Mouse (Mus musculus): Measurements from ENCODE around the gene Gm10134. TPM values are rescaled to one million over a fixed set of nuclear protein-coding genes. Genes with fewer than 3 reads are reported as not detected.

Gm10134 gene
- polyA plus RNA-seq, 1 experiment from 2014 or later, result 1.2 TPM

GRCm38 (mm10) chr2:28517206-28517909, 11.5 kb downstream of the Gm10134 start:
- Histone ChIP-seq H3K27ac (ENCODE audit: low read depth) (no peak overlapping the region), H3K36me3 (ENCODE audit: insufficient read depth) (no peaks in the 10 kb centered on the region), H3K9ac (no peak overlapping the region), H3K9me3 (ENCODE audit: low read depth, low read length) (no peaks in the 10 kb centered on the region), H3K4me1 (ENCODE audit: insufficient read depth) (peaks cover 6% of the 10 kb centered on the region; the same call in 1 of the 2 replicates), H3K4me2 (no peak overlapping the region), H3K4me3 (ENCODE audit: low read depth, low read length) (no peak overlapping the region), H3K27me3 (ENCODE audit: insufficient read depth, low read length) (no peaks in the 10 kb centered on the region)
- WGBS, result 43% methylated on average over 5 of the region's 5 CpGs
- 0 out of 2 replicates have a peak, but pooled peaks have one; percentile 7 for ATAC-seq (ENCODE audit: insufficient read depth)
- TF ChIP-seq CTCF (IDR thresholded peaks at IDR 0.05; ENCODE audit: low read depth), result peak; percentile 89
- DNase-seq, result peak; percentile 85

GRCm38 (mm10) chr2:28518231-28518630, 12.3 kb downstream of the Gm10134 start:
- DNase-seq, result no peak
- Histone ChIP-seq H3K36me3 (ENCODE audit: insufficient read depth) (no peaks in the 10 kb centered on the region), H3K27ac (ENCODE audit: low read depth) (no peak overlapping the region), H3K9ac (no peak overlapping the region), H3K27me3 (ENCODE audit: insufficient read depth, low read length) (no peaks in the 10 kb centered on the region), H3K4me3 (ENCODE audit: low read depth, low read length) (no peak overlapping the region), H3K4me2 (no peak overlapping the region), H3K9me3 (ENCODE audit: low read depth, low read length) (no peaks in the 10 kb centered on the region), H3K4me1 (ENCODE audit: insufficient read depth) (peaks cover 6% of the 10 kb centered on the region; the same call in 1 of the 2 replicates)
- TF ChIP-seq CTCF (IDR thresholded peaks at IDR 0.05; ENCODE audit: low read depth), result no peak
- 35% methylated on average over 2 of the region's 2 CpGs for WGBS
- ATAC-seq (ENCODE audit: insufficient read depth), result no peak

GRCm38 (mm10) chr2:28520581-28520980, 14.7 kb downstream of the Gm10134 start:
- Histone ChIP-seq H3K36me3 (ENCODE audit: insufficient read depth) (no peaks in the 10 kb centered on the region), H3K4me2 (no peak overlapping the region), H3K4me1 (ENCODE audit: insufficient read depth) (peaks cover 4% of the 10 kb centered on the region), H3K9me3 (ENCODE audit: low read depth, low read length) (no peaks in the 10 kb centered on the region), H3K27me3 (ENCODE audit: insufficient read depth, low read length) (no peaks in the 10 kb centered on the region), H3K4me3 (ENCODE audit: low read depth, low read length) (no peak overlapping the region), H3K9ac (no peak overlapping the region), H3K27ac (ENCODE audit: low read depth) (no peak overlapping the region)
- no peak for ATAC-seq (ENCODE audit: insufficient read depth)
- no peak for DNase-seq
- WGBS, result 80% methylated on average over 5 of the region's 5 CpGs
- TF ChIP-seq CTCF (IDR thresholded peaks at IDR 0.05; ENCODE audit: low read depth), result no peak

GRCm38 (mm10) chr2:28521571-28522151, 15.8 kb downstream of the Gm10134 start:
- no peak for TF ChIP-seq CTCF (IDR thresholded peaks at IDR 0.05; ENCODE audit: low read depth)
- H3K27ac ChIP-seq (ENCODE audit: low read depth), result no peak overlapping the region
- 82% methylated on average over 6 of the region's 6 CpGs for WGBS
- H3K4me1 ChIP-seq (ENCODE audit: insufficient read depth), result peaks cover 15% of the 10 kb centered on the region
- DNase-seq, result no peak
- no peak overlapping the region for H3K4me3 ChIP-seq (ENCODE audit: low read depth, low read length)
- no peaks in the 10 kb centered on the region for H3K36me3 ChIP-seq (ENCODE audit: insufficient read depth)
- H3K4me2 ChIP-seq, result no peak overlapping the region
- no peak overlapping the region for H3K9ac ChIP-seq
- no peaks in the 10 kb centered on the region for H3K9me3 ChIP-seq (ENCODE audit: low read depth, low read length)
- no peaks in the 10 kb centered on the region for H3K27me3 ChIP-seq (ENCODE audit: insufficient read depth, low read length)
- no peak for ATAC-seq (ENCODE audit: insufficient read depth)

GRCm38 (mm10) chr2:28522166-28522565, 16.3 kb downstream of the Gm10134 start:
- ATAC-seq (ENCODE audit: insufficient read depth) (no peak), DNase-seq (no peak)
- Histone ChIP-seq H3K4me3 (ENCODE audit: low read depth, low read length) (no peak overlapping the region), H3K27me3 (ENCODE audit: insufficient read depth, low read length) (no peaks in the 10 kb centered on the region), H3K9me3 (ENCODE audit: low read depth, low read length) (no peaks in the 10 kb centered on the region), H3K27ac (ENCODE audit: low read depth) (no peak overlapping the region), H3K4me2 (no peak overlapping the region), H3K9ac (no peak overlapping the region), H3K4me1 (ENCODE audit: insufficient read depth) (peaks cover 17% of the 10 kb centered on the region), H3K36me3 (ENCODE audit: insufficient read depth) (no peaks in the 10 kb centered on the region)
- TF ChIP-seq CTCF (IDR thresholded peaks at IDR 0.05; ENCODE audit: low read depth), result no peak
- WGBS, result 87% methylated on average over 4 of the region's 4 CpGs

- no peak overlapping the region for H3K27ac ChIP-seq (ENCODE audit: low read depth)
- peaks cover 17% of the 10 kb centered on the region for H3K4me1 ChIP-seq (ENCODE audit: insufficient read depth)
These were observed 17.8 kb downstream of the Gm10134 start for GRCm38 (mm10) chr2:28523643-28524117.

GRCm38 (mm10) chr2:28524406-28524805, 18.5 kb downstream of the Gm10134 start:
- no peaks in the 10 kb centered on the region for H3K36me3 ChIP-seq (ENCODE audit: insufficient read depth)
- no peak overlapping the region for H3K4me2 ChIP-seq
- H3K4me3 ChIP-seq (ENCODE audit: low read depth, low read length), result no peak overlapping the region
- WGBS, result 80% methylated on average over 10 of the region's 10 CpGs
- ATAC-seq (ENCODE audit: insufficient read depth), result no peak
- no peak overlapping the region for H3K9ac ChIP-seq
- no peak for DNase-seq
- no peak overlapping the region for H3K27ac ChIP-seq (ENCODE audit: low read depth)
- peaks cover 17% of the 10 kb centered on the region for H3K4me1 ChIP-seq (ENCODE audit: insufficient read depth)
- H3K27me3 ChIP-seq (ENCODE audit: insufficient read depth, low read length), result no peaks in the 10 kb centered on the region
- TF ChIP-seq CTCF (IDR thresholded peaks at IDR 0.05; ENCODE audit: low read depth), result no peak
- no peaks in the 10 kb centered on the region for H3K9me3 ChIP-seq (ENCODE audit: low read depth, low read length)

More at GRCm38 (mm10) chr2:28523643-28524117, 17.8 kb downstream of the Gm10134 start:
- peak; percentile 97 for DNase-seq
- Histone ChIP-seq H3K36me3 (ENCODE audit: insufficient read depth) (no peaks in the 10 kb centered on the region), H3K27me3 (ENCODE audit: insufficient read depth, low read length) (no peaks in the 10 kb centered on the region), H3K4me3 (ENCODE audit: low read depth, low read length) (no peak overlapping the region), H3K4me2 (no peak overlapping the region), H3K9ac (no peak overlapping the region), H3K9me3 (ENCODE audit: low read depth, low read length) (no peaks in the 10 kb centered on the region)
- 24% methylated on average over 5 of the region's 5 CpGs for WGBS
- peak; percentile 89 for ATAC-seq (ENCODE audit: insufficient read depth)
- TF ChIP-seq CTCF (IDR thresholded peaks at IDR 0.05; ENCODE audit: low read depth), result no peak
